Mouse (Mus musculus) heart, embryonic 16.5 days (tissue): ENCODE measurements at regions not wholly inside any gene's neighbourhood (a gene's known extent, or its start where the extent isn't known, plus 50 kb on each side); places are given as distances from the start of the nearest gene placed in this dataset.

ENCODE experiments used
- ATAC-seq: fragments of 200-750 bp; cut with Nextera tagmentation; replicated peaks from 2 replicates; pipeline ENCODE4 v1.8.0; 2017; ENCODE audit warnings: moderate number of reproducible peaks; ENCODE audit not compliant: insufficient read depth, low FRiP score; ENCODE audit errors: extremely low read depth
- H3K27ac ChIP-seq: fragments of 300-500 bp; sonication (generic); 2 replicates; pipeline ENCODE4 v1.5.1; 2014; ENCODE audit warnings: mild to moderate bottlenecking, low read length, control low read depth, moderate library complexity
- H3K27me3 ChIP-seq: fragments of 300-500 bp; sonication (generic); 2 replicates; pipeline ENCODE4 v1.6.1; 2014; ENCODE audit warnings: low read length, mixed read lengths; ENCODE audit not compliant: control insufficient read depth, insufficient read depth
- H3K36me3 ChIP-seq: fragments of 300-500 bp; sonication (generic); 2 replicates; pipeline ENCODE4 v1.6.1; 2014; ENCODE audit not compliant: control insufficient read depth, insufficient read depth
- H3K4me1 ChIP-seq: fragments of 300-500 bp; sonication (generic); 2 replicates; pipeline ENCODE4 v1.6.1; 2014; ENCODE audit warnings: low read length, mixed read lengths; ENCODE audit not compliant: control insufficient read depth, insufficient read depth
- H3K4me2 ChIP-seq: fragments of 300-500 bp; sonication (generic); 2 replicates; pipeline ENCODE4 v1.6.1; 2014; ENCODE audit warnings: low read depth, mild to moderate bottlenecking, control low read depth, low read length
- H3K4me3 ChIP-seq: fragments of 300-500 bp; sonication (generic); 2 replicates; pipeline ENCODE4 v1.5.1; 2014; ENCODE audit warnings: mild to moderate bottlenecking, control low read depth, low read length
- H3K9ac ChIP-seq: fragments of 300-500 bp; sonication (generic); 2 replicates; pipeline ENCODE4 v1.6.1; 2014; ENCODE audit warnings: low read length, control low read depth
- H3K9me3 ChIP-seq: fragments of 300-500 bp; sonication (generic); replicated peaks from 2 replicates; pipeline ENCODE4 v1.6.1; 2016; ENCODE audit warnings: low read length; ENCODE audit not compliant: control insufficient read depth
- WGBS: fragments of 180-500 bp; shearing (Covaris S2); extraction: QIAGEN DNeasy Blood & Tissue Kit; methylation state at CpG from one replicate; pipeline ENCODE4 v1.1.7; 2014; 5-methylcytosine and 5-hydroxymethylcytosine counted together

- H3K9me3 ChIP-seq, result no peaks in the 10 kb centered on the region
- peak overlapping the region; percentile 61 for H3K4me2 ChIP-seq
- H3K4me1 ChIP-seq, result no peaks in the 10 kb centered on the region; the same call in 1 of the 2 replicates
- H3K9ac ChIP-seq, result peak overlapping the region; percentile 53; the same call in 1 of the 2 replicates
- WGBS, result 20% methylated on average over 8 of the region's 8 CpGs
- H3K27ac ChIP-seq, result no peak overlapping the region
- H3K36me3 ChIP-seq, result no peaks in the 10 kb centered on the region
- 0 out of 2 replicates have a peak, but pooled peaks cover 3% of the 10 kb centered on the region for H3K27me3 ChIP-seq
- H3K4me3 ChIP-seq, result peak overlapping the region; percentile 40
- no peak for ATAC-seq
These were observed 216.1 kb upstream of the Msx2 start for GRCm38 (mm10) chr13:53688934-53689333.

- Histone ChIP-seq H3K9ac (peak overlapping the region; percentile 53; the same call in 1 of the 2 replicates), H3K4me2 (peak overlapping the region; percentile 61), H3K4me1 (no peaks in the 10 kb centered on the region; the same call in 1 of the 2 replicates), H3K36me3 (no peaks in the 10 kb centered on the region), H3K9me3 (no peaks in the 10 kb centered on the region), H3K27ac (no peak overlapping the region), H3K27me3 (0 out of 2 replicates have a peak, but pooled peaks cover 3% of the 10 kb centered on the region), H3K4me3 (peak overlapping the region; percentile 40)
- peak; percentile 65; the same call in 1 of the 2 replicates for ATAC-seq
- 6% methylated on average over 13 of the region's 13 CpGs for WGBS
These were observed 215.6 kb upstream of the Msx2 start for GRCm38 (mm10) chr13:53688489-53688888.

GRCm38 (mm10) chr13:53684498-53684897 is 211.6 kb upstream of the Msx2 start:
- no peak overlapping the region for H3K4me2 ChIP-seq
- no peaks in the 10 kb centered on the region for H3K9me3 ChIP-seq
- no peaks in the 10 kb centered on the region for H3K27me3 ChIP-seq
- no peak overlapping the region for H3K4me3 ChIP-seq
- no peak overlapping the region for H3K27ac ChIP-seq
- no peaks in the 10 kb centered on the region; the same call in 1 of the 2 replicates for H3K4me1 ChIP-seq
- ATAC-seq, result no peak
- no peak overlapping the region for H3K9ac ChIP-seq
- 74% methylated on average over 5 of the region's 5 CpGs for WGBS
- no peaks in the 10 kb centered on the region for H3K36me3 ChIP-seq

- Histone ChIP-seq H3K9me3 (no peaks in the 10 kb centered on the region), H3K27ac (no peak overlapping the region), H3K36me3 (no peaks in the 10 kb centered on the region), H3K4me2 (no peak overlapping the region), H3K4me1 (no peaks in the 10 kb centered on the region; the same call in 1 of the 2 replicates), H3K4me3 (no peak overlapping the region), H3K9ac (no peak overlapping the region), H3K27me3 (no peaks in the 10 kb centered on the region)
- ATAC-seq, result no peak
- 84% methylated on average over 10 of the region's 10 CpGs for WGBS
These were observed 204.3 kb upstream of the Msx2 start for GRCm38 (mm10) chr13:53677187-53677586.

- H3K27ac ChIP-seq, result no peak overlapping the region
- no peak for ATAC-seq
- 42% methylated on average over 19 of the region's 19 CpGs for WGBS
- no peak overlapping the region for H3K4me3 ChIP-seq
- H3K27me3 ChIP-seq, result no peaks in the 10 kb centered on the region
- H3K36me3 ChIP-seq, result no peaks in the 10 kb centered on the region
- H3K9ac ChIP-seq, result no peak overlapping the region
- H3K4me1 ChIP-seq, result 0 out of 2 replicates have a peak, but pooled peaks cover 4% of the 10 kb centered on the region
- H3K4me2 ChIP-seq, result no peak overlapping the region; the same call in 1 of the 2 replicates
- peaks cover 2% of the 10 kb centered on the region; the same call in 1 of the 2 replicates for H3K9me3 ChIP-seq
These were observed 197.5 kb upstream of the Msx2 start for GRCm38 (mm10) chr13:53670361-53670760.

- Histone ChIP-seq H3K27ac (no peak overlapping the region), H3K9ac (no peak overlapping the region), H3K27me3 (no peaks in the 10 kb centered on the region), H3K4me3 (no peak overlapping the region), H3K9me3 (peaks cover 2% of the 10 kb centered on the region; the same call in 1 of the 2 replicates), H3K4me1 (peaks cover 10% of the 10 kb centered on the region), H3K4me2 (no peak overlapping the region), H3K36me3 (no peaks in the 10 kb centered on the region)
- ATAC-seq, result no peak
- WGBS, result 91% methylated on average over 4 of the region's 4 CpGs
These were observed 194.6 kb upstream of the Msx2 start for GRCm38 (mm10) chr13:53667518-53667917.

GRCm38 (mm10) chr13:53665592-53665991 is 192.7 kb upstream of the Msx2 start:
- H3K9ac ChIP-seq, result no peak overlapping the region
- 93% methylated on average over 2 of the region's 2 CpGs for WGBS
- no peak overlapping the region for H3K4me2 ChIP-seq
- H3K4me1 ChIP-seq, result peaks cover 8% of the 10 kb centered on the region
- no peak overlapping the region for H3K27ac ChIP-seq
- peaks cover 2% of the 10 kb centered on the region; the same call in 1 of the 2 replicates for H3K9me3 ChIP-seq
- H3K27me3 ChIP-seq, result no peaks in the 10 kb centered on the region
- no peak overlapping the region for H3K4me3 ChIP-seq
- no peak for ATAC-seq
- H3K36me3 ChIP-seq, result no peaks in the 10 kb centered on the region

- Histone ChIP-seq H3K4me2 (no peak overlapping the region), H3K4me3 (no peak overlapping the region), H3K36me3 (no peaks in the 10 kb centered on the region), H3K4me1 (peaks cover 5% of the 10 kb centered on the region), H3K27me3 (no peaks in the 10 kb centered on the region; the same call in 1 of the 2 replicates), H3K9me3 (peaks cover 2% of the 10 kb centered on the region; the same call in 1 of the 2 replicates), H3K27ac (no peak overlapping the region), H3K9ac (no peak overlapping the region)
- WGBS, result 58% methylated on average over 7 of the region's 7 CpGs
- no peak for ATAC-seq
These were observed 191.9 kb upstream of the Msx2 start for GRCm38 (mm10) chr13:53664631-53665230.

GRCm38 (mm10) chr13:53652826-53653225 is 180.0 kb upstream of the Msx2 start:
- Histone ChIP-seq H3K4me3 (no peak overlapping the region), H3K9ac (no peak overlapping the region), H3K27me3 (no peaks in the 10 kb centered on the region), H3K4me2 (no peak overlapping the region), H3K36me3 (no peaks in the 10 kb centered on the region), H3K4me1 (no peaks in the 10 kb centered on the region), H3K27ac (no peak overlapping the region), H3K9me3 (no peaks in the 10 kb centered on the region)
- no peak for ATAC-seq
- 29% methylated on average over 4 of the region's 4 CpGs for WGBS
